Mouse (Mus musculus): ENCODE results near the gene Tmem108. TPM values are rescaled to one million over a fixed set of nuclear protein-coding genes. Genes with fewer than 3 reads are reported as not detected.
A peak's percentile ranks its signal among the peaks of the same experiment; 100 is the strongest.

Tmem108 gene
- total RNA-seq, 2 experiments from 2014 or later: not detected

- no peak for DNase-seq
Measured at GRCm38 (mm10) chr9:103498699-103499098, 262.9 kb downstream of the Tmem108 start.

DNA sequence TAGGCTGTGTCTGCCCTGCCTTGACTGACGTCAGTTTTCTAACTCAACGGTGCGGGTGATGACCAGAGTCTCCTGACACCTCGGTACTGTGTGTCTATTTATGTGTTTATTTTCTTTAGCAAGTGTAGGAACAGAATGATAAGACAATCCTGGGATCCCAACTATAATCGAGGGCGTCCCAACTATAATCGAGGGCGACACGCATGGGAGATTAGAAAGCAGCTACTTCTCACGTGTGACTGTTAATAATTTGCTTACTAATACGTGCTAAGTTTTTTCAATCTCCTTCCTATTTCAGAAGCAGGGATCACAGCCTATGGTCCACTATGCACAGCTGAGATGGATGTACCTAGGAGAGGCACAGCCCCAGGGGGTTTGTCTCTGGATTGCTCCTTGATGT lies 266.2 kb downstream of the Tmem108 start:
- no peak for DNase-seq

- peak; percentile 75 for DNase-seq
Measured at GRCm38 (mm10) chr9:103494346-103495020, 267.2 kb downstream of the Tmem108 start.

DNA sequence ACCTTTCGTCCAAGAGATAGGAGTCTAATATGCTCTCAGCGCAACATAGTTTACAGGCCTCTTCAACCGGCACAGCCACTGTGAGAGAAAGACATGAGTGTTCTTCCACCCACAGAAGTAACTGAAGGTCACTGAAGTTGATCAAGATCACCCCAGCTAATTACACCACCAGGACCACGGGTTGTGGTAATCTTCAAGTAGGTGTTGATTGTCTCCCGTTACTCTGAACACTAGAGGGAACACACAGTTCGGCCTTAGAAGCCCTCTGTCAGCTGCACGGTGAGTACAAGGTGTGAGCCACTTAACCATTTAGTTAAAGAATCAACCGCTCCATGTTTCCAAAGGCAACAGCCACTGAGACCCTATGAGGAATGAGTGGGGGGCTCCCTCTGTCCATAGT lies 269.7 kb downstream of the Tmem108 start:
- no peak for DNase-seq

- peak; percentile 46 for DNase-seq
Measured at GRCm38 (mm10) chr9:103490439-103490838, 271.2 kb downstream of the Tmem108 start.

- DNase-seq: no peak
Measured at GRCm38 (mm10) chr9:103489883-103490282, 271.8 kb downstream of the Tmem108 start.

- no peak for DNase-seq
Measured at GRCm38 (mm10) chr9:103489096-103489495, 272.5 kb downstream of the Tmem108 start.

GRCm38 (mm10) chr9:103486262-103486661 lies 275.4 kb downstream of the Tmem108 start:
- DNase-seq: no peak

GRCm38 (mm10) chr9:103485606-103486005 lies 276.0 kb downstream of the Tmem108 start:
- DNase-seq: no peak

GRCm38 (mm10) chr9:103480603-103481220 lies 280.9 kb downstream of the Tmem108 start:
- no peak for DNase-seq

DNA sequence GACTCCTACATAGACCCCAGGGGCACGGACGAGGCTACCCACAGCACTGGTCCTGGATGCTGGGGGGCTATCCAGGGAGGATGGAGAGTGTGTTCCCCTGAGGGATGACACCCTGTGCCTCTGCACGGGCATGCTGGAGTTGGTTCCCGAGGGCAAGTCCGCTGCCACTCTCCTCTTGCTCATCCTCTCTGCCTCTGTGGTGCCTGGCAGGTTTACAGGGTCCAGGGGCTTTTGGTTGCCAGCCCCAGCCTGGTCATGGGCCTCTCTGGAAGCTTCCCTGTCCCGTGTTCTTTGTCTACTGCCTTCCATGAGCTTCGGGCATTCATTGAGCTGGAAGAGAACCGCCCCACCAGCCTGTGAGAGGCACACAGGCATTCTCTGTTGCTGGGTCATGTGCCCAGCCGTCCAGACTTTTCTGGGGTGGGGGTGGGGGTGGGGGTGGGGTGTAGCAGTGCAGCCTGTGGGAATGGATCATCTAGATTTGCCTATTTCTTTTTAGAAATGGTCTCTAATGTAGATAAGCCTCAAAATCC lies 281.5 kb downstream of the Tmem108 start, which contains the start of gene Bfsp2:
Bfsp2 (minus strand) TSS at position 377 of the 533 bp plus-strand sequence.
- DNase-seq: no peak

DNA sequence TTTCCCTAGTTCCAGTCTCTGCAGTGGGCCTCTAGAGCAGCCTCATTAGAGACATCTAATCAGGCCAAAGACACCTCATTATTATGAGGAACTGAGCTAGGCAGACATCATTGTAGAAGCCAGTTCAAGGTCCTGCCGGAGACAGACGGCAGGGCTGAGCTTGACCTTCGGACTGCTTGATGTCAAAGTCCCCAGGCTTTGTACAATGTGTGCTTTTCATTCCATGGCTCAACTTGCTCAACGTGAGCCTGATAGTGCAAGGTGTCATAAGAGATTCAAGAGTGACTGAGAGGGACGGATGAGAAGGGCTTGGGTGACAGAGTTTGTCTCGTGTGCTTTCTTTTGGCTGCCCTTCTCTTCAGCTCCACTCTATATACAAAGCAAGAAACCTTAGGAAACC lies 286.2 kb downstream of the Tmem108 start:
- no peak for DNase-seq

DNA sequence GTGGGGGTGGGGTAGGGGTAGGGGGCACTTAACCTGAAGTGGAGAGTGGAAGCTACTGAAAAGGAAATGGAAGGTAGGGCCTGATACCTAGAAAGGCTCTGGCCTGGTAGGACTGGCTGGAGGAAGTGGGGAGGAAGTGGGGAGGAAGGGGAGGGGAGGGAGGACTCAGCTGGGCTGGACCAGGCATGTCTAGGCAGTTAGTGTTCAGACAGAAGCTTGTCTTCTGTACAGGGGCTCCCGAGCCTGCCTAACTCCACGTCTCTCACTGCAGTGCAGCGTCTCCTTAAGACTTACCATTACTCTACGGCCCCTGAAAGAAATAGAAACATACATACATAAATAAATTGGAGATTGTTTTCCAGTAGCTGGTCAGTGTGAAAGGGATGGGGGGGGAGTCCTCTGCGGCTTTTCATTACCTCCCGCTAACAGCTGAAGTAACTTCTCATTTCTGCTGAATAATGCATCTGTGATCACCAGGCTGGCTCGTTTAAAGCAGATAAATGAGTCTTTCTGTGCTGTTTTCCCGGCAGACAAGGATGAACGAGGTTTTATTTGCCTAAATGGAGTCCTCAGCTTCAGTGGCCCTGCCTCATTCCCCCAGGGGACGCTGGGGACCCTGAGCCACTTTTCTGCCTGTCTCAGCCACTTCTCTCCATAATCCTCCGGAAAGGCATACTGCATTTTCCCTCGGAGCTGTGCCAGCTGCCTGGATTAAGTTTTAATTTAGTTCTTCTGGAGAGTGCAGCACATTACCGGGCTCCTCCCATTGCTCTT lies 287.5 kb downstream of the Tmem108 start:
- no peak for DNase-seq

- no peak for DNase-seq
Measured at GRCm38 (mm10) chr9:103471784-103472183, 289.9 kb downstream of the Tmem108 start.

DNA sequence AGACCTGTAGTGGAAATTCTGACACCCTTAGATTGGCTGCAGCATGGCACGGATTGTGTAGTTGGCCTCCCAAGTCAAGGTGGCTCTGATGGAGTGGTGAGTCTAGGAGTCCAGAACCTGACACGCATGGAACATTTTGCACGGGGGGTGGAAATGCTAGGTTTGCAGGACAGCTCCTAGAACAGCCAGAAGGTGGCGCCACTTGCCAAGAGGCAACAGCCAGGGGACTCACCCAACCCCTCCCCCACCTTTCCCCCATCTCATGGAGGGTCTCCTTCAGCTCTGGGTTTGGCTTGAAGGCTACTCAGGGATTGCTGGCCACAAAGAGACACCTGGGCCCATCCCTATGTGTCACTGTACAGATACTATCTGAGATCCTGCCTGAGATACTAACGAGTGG lies 292.1 kb downstream of the Tmem108 start:
- no peak for DNase-seq

- DNase-seq: no peak
Measured at GRCm38 (mm10) chr9:103468911-103469310, 292.7 kb downstream of the Tmem108 start.

DNA sequence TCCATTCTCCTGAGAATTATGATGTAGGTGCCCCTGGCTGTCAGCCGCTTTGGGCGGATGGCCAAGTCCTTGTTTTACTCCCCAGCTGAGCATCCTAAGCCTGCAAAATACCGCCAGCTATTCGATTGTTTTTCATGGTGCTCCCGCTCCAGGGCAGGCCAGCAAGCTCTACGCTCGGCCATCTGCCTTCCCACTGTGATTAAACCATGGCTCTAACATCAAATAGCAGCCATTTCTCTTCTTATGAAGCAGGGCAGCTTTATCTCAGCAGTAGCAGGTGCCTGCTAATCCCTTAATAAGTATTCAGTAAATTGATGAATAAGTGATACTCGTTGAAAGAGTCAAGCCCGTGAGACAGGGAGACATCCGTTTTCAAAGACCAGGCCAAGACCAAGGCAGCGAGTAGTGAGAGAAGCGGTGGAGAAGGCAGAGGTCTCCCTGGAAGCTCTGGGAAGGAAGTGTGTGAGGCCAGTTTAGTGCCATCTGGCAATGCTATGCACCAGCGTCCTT lies 295.9 kb downstream of the Tmem108 start:
- DNase-seq: no peak

DNA sequence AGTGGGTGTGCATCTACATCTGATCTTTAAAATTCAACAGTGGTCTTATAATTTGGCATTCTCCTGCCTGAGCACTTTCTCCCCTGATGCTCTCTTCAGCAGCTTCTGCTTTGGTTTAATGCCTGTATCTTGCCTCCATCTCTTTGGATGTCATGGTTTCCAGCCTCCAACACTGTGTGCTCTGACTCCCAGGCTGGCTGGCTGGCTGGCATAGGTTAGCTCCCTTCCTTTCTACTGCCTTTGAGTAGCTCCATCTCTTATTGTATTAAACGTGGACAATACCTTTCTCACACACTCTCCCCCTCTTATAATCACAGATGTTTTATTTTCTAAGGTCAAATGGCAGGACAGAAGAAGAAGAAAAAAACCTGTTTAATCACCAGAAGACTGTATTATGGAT lies 296.3 kb downstream of the Tmem108 start:
- no peak for DNase-seq

DNA sequence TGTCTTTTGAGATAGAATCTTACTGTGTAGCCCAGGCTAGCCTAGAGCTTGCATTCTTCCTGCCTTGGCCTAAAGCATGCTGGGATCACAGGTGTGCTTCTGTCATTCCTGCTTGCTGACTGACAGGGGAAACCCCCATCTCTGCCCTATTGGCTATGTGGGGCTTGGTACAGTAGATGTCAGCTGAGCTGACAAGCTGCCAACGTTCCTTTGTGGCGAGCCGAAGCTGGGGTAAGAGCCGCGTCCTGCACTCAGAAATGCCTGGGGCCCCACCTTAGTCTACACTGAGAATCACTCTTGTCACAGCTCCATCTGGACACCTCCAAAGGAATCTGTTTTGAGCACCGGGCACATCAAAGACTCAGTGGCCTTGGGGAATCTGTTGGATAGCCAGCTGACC lies 297.8 kb downstream of the Tmem108 start:
- DNase-seq: no peak

- DNase-seq: no peak
Measured at GRCm38 (mm10) chr9:103459839-103460238, 301.8 kb downstream of the Tmem108 start.

DNA sequence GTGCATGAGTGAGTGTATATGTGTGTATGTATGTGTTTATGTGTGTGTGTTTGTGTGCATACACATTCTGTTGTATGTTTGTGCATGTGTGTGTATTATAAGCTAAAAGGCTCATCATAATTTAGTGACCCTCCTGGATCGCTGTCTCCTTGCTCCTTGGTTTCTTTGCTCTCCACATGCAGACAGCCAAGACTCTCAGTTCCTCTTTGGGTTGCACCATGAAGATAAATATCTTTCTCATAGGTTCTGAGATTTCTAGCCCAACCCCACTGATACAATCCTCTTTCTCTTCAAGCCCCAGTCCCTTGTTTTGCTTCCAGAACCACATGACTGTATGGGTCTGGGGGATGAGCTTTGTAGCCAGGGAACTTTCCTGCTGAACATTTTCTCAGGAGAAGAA lies 302.3 kb downstream of the Tmem108 start:
- DNase-seq: no peak

DNA sequence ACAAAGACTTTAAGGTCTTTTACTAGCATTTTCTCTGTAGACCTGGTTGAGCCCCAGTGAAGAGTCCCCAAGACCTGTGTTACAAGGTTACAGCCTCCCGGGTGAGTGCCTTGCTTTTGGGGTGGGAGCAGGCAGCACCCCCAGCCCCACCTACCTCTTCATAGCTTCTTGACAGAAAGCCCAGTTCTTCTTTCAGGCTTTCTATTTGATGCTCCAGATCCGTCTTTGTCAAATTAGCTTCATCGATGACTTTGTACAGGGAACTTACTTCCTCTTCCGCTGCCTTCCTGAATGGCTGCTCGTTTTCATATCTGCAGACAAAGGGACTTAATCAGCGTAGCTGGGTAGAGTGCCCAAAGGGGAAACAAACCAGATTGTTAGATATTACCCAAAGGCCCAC lies 312.0 kb downstream of the Tmem108 start:
- no peak for DNase-seq

DNA sequence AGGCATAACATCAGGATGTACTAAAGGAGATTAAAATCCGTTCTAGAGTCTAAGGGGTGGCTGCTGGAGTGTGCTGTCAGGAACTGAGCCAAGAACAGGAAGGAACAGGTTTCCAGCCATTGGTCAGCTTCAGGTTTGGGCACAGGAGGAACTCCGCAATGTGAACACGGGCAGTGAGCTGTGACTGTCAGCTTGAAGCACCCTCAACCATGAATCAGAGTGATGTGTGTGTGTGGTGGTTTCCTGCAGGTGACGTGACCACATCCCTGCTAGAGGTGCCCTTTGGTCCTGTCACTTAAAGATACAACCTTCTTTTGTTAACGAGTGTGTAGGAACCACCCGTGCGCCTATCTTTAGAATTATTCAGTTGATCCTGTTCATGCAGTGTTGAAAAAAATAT lies 312.5 kb downstream of the Tmem108 start:
- DNase-seq: no peak
